Mouse (Mus musculus) kidney, adult 2 months (tissue): ENCODE data around the gene Cacna1a. TPM values are rescaled to one million over a fixed set of nuclear protein-coding genes. Genes with fewer than 3 reads are reported as not detected.

Experiments used
- DNase-seq: peaks from one replicate; pipeline ENCODE4 v3.0.0; 2021
- H3K27ac ChIP-seq: fragments of 200-500 bp; 2 replicates; pipeline ENCODE4 v1.5.1; 2012; ENCODE audit warnings: low read depth, low read length, control low read depth, inconsistent platforms; ENCODE audit not compliant: insufficient read depth
- H3K27me3 ChIP-seq: fragments of 200-500 bp; replicated peaks from 2 replicates; pipeline ENCODE4 v1.6.1; 2012; ENCODE audit warnings: mild to moderate bottlenecking, moderate library complexity, low read length, inconsistent platforms; ENCODE audit not compliant: control insufficient read depth, insufficient read depth
- H3K36me3 ChIP-seq: fragments of 200-500 bp; 2 replicates; pipeline ENCODE4 v1.6.1; 2012; ENCODE audit warnings: mild to moderate bottlenecking, moderate library complexity, low read length, inconsistent platforms; ENCODE audit not compliant: control insufficient read depth, insufficient read depth
- H3K4me1 ChIP-seq: fragments of 200-500 bp; 2 replicates; pipeline ENCODE4 v1.6.1; 2011; ENCODE audit warnings: low read length; ENCODE audit not compliant: control insufficient read depth, insufficient read depth
- H3K4me3 ChIP-seq: fragments of 200-500 bp; 2 replicates; pipeline ENCODE4 v1.5.1; 2011; ENCODE audit warnings: mild to moderate bottlenecking, low read depth, low read length, control low read depth; ENCODE audit not compliant: insufficient read depth
- CTCF ChIP-seq: fragments of 200-500 bp; conservative IDR thresholded peaks from 2 replicates; pipeline ENCODE4 v1.5.1; 2011; ENCODE audit warnings: low read depth, mild to moderate bottlenecking, control low read depth, low read length, moderate library complexity, mixed read lengths; ENCODE audit not compliant: insufficient read depth, insufficient read length
- POLR2A ChIP-seq: fragments of 200-500 bp; IDR thresholded peaks from one replicate; pipeline ENCODE4 v1.6.1; 2011; ENCODE audit warnings: low read depth, low read length, control low read depth
- WGBS: fragments of 180-500 bp; shearing (Covaris S2); methylation state at CpG from one replicate; pipeline ENCODE4 v1.1.7; 2018; 5-methylcytosine and 5-hydroxymethylcytosine counted together
- polyA plus RNA-seq: library from polyadenylated mRNA; depleted of rRNA; stranded (reverse); fragments of >200 nt; gene quantifications from 2 replicates; pipeline ENCODE4 v1.2.3, GENCODE M21; 2012

The Cacna1a gene
- polyA plus RNA-seq, 1 experiment, result 6.8 TPM

DNA sequence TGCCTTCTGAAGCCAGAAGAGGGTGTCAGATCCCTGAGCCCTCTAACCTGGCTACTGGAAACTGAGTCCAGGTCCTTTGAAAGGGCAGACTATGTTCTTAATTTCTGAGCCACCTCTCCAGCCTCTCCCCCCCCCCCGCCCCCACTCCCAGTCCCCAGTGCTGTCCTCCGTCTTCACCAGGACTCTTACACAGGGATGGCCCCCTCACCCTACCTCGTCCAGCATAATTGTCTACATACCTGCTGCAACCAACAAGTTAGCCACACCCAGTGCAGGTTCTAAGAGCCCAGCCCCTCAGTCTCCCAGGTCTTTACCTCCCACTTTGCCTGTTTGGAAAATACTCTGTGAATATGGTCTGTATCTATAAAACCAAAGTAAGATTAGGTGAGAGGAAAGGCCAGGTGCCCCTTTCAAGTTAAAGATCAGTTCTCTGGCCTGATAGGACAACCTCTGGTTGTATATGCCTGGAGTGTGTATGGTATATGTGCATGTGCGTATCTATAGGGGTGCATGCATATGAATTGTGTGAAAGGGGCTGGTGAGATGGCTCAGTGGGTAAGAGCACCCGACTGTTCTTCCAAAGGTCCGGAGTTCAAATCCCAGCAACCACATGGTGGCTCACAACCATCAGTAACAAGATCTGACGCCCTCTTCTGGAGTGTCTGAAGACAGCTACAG lies 252.5 kb downstream of the Cacna1a start:
- no peak overlapping the region for H3K27ac ChIP-seq
- TF ChIP-seq CTCF (no peak), POLR2A (no peak)

DNA sequence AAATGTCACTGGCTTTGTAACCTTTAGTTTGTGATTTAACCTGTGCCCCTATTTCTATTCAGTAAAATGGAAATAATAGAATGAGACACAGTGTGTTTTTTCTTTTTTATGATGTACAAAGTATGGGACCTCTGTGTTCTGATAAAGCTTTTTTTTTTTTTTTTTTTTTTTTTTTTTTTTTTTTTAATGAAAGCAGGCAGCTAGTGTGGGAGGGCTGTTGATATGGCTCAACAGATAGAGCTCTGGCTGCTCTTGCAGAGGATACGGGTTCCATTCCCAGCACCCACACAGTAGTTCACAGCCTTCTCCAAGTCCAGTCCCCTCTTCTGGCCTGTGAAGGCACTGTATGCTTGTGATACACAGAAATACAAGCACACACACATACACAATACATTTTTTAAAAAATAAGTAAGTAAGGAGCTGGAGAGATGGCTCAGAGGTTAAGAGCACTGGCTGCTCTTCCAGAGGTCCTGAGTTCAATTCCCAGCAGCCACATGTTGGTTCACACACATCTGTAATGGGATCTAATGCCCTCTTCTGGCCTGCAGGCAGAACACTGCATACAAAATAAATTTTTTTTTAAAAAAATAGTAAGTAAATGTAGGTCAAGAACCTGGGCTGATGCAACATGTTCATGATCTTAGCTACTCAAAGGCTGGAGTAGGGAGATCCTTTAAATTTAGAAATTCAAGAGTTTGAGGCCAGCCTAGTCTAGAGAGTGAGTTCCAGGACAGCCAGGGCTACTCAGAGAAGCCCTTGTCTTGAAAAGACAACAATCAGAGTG lies 253.5 kb downstream of the Cacna1a start:
- Histone ChIP-seq H3K4me1 (0 out of 2 replicates have a peak, but pooled peaks cover 4% of the 10 kb centered on the region), H3K27me3 (no peaks in the 10 kb centered on the region), H3K36me3 (no peaks in the 10 kb centered on the region), H3K27ac (no peak overlapping the region), H3K4me3 (no peak overlapping the region)
- DNase-seq, result no peak
- TF ChIP-seq CTCF (no peak), POLR2A (no peak)
- WGBS, result 89% methylated on average over 1 of the region's 1 CpGs

More for the DNA sequence above, 252.5 kb downstream of the Cacna1a start:
- Histone ChIP-seq H3K4me1 (0 out of 2 replicates have a peak, but pooled peaks cover 4% of the 10 kb centered on the region), H3K27me3 (no peaks in the 10 kb centered on the region), H3K4me3 (no peak overlapping the region), H3K36me3 (no peaks in the 10 kb centered on the region)
- no peak for DNase-seq
- 77% methylated on average over 7 of the region's 7 CpGs for WGBS

- Histone ChIP-seq H3K4me3 (no peak overlapping the region), H3K27ac (no peak overlapping the region), H3K36me3 (no peaks in the 10 kb centered on the region), H3K27me3 (no peaks in the 10 kb centered on the region), H3K4me1 (0 out of 2 replicates have a peak, but pooled peaks cover 4% of the 10 kb centered on the region)
- TF ChIP-seq CTCF, result no peak
- no peak for TF ChIP-seq POLR2A
- 73% methylated on average over 5 of the region's 5 CpGs for WGBS
- DNase-seq, result no peak
Observed at GRCm38 (mm10) chr8:84643019-84643418, 254.8 kb downstream of the Cacna1a start.

DNA sequence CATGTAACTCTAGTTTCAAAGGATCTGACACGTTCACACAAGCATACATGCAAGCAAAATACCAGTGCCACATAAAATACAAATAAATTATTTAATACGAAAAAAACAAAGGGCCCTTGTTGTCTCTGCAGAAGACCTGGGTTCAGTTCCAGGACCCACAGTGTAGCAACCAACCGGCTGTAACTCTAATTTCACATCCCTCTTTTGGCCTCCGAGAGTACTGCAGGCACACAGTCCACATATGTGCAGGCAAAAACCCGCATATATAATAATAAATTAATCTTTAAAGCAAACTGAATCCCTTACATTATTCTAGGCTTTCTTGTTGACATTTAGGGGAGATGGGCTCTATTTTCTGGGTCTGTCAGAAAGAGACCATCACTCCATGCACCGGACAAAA lies 258.6 kb downstream of the Cacna1a start:
- H3K27me3 ChIP-seq, result no peaks in the 10 kb centered on the region
- no peak overlapping the region for H3K4me3 ChIP-seq
- TF ChIP-seq CTCF (no peak), POLR2A (no peak)
- H3K27ac ChIP-seq, result no peak overlapping the region
- no peak for DNase-seq
- H3K36me3 ChIP-seq, result no peaks in the 10 kb centered on the region
- 64% methylated on average over 6 of the region's 6 CpGs for WGBS
- no peaks in the 10 kb centered on the region for H3K4me1 ChIP-seq

DNA sequence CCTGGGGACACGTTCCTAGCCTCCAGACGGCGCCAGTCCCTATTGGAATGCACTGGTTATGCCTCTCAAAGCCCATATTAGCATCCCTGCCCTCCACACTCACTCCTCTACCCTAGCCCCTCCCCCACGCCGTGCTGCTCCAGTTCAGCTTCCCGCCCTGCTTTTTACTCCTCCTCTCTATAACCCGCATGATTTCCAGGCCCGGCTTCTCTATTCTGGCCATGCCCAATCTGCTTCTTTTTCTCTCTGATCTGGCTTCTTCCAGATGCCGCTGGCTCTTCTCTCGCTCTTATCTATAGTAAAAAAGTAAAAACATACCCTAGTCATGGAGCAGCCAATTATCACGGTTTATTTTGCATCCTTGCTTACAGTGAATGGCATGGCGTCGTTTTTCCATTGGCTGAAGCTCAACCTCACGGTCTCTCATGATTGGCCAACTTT lies 259.2 kb downstream of the Cacna1a start:
- Histone ChIP-seq H3K36me3 (no peaks in the 10 kb centered on the region), H3K4me3 (no peak overlapping the region), H3K27ac (no peak overlapping the region), H3K4me1 (no peaks in the 10 kb centered on the region), H3K27me3 (no peaks in the 10 kb centered on the region)
- TF ChIP-seq CTCF (peak; percentile 20; the same call in 1 of the 2 replicates), POLR2A (no peak)
- DNase-seq, result no peak
- WGBS, result 8% methylated on average over 14 of the region's 14 CpGs

DNA sequence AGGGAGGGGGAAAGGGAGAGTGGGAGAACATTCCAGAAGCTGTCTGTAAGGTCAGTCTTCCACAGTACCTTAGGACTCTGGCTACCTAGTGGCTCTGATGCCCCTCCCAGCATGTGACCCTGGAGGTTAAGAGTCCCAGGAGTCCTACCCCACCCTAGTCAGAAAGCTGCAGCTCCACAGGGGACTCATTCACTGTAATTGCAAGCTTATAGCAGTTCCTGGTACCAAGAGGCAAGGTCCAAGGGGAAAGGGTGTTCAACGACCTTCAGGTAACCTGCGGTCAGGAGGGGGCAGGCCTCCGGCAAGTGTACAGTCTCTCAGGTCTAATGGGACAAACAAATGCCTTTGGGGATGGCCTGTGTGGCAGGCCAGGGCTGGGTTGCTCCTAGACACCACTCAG lies 262.0 kb downstream of the Cacna1a start:
- peak; percentile 59 for DNase-seq
- TF ChIP-seq POLR2A (no peak), CTCF (no peak)
- WGBS, result 42% methylated on average over 3 of the region's 3 CpGs
- Histone ChIP-seq H3K27me3 (no peaks in the 10 kb centered on the region), H3K36me3 (no peaks in the 10 kb centered on the region), H3K4me3 (no peak overlapping the region), H3K4me1 (no peaks in the 10 kb centered on the region), H3K27ac (no peak overlapping the region)

GRCm38 (mm10) chr8:84653092-84653631 lies 264.9 kb downstream of the Cacna1a start:
- WGBS, result 50% methylated on average over 9 of the region's 9 CpGs
- no peaks in the 10 kb centered on the region for H3K27me3 ChIP-seq
- H3K36me3 ChIP-seq, result no peaks in the 10 kb centered on the region
- DNase-seq, result no peak
- no peak overlapping the region for H3K27ac ChIP-seq
- H3K4me1 ChIP-seq, result peaks cover 11% of the 10 kb centered on the region; the same call in 1 of the 2 replicates
- no peak for TF ChIP-seq CTCF
- TF ChIP-seq POLR2A, result no peak
- no peak overlapping the region for H3K4me3 ChIP-seq
